Mouse (Mus musculus) myocyte (in vitro differentiated cells): ENCODE measurements around the gene Gpr4.

Source experiments
- E2F4 ChIP-seq: IDR thresholded peaks from one replicate; pipeline ENCODE4 v1.6.1; 2011; ENCODE audit warnings: mild to moderate bottlenecking, control low read depth, moderate library complexity; ENCODE audit not compliant: insufficient read depth
- MAX ChIP-seq: IDR thresholded peaks from one replicate; pipeline ENCODE4 v1.6.1; 2011; ENCODE audit warnings: low read depth, mild to moderate bottlenecking, control low read depth
- POLR2A ChIP-seq: IDR thresholded peaks from one replicate; pipeline ENCODE4 v1.6.1; 2011; ENCODE audit warnings: low read depth, mild to moderate bottlenecking, control low read depth, moderate library complexity; ENCODE audit not compliant: insufficient read length
- REST ChIP-seq: IDR thresholded peaks from one replicate; pipeline ENCODE4 v1.6.1; 2011; ENCODE audit warnings: mild to moderate bottlenecking, control low read depth, moderate library complexity; ENCODE audit not compliant: insufficient read depth, insufficient read length
- USF1 ChIP-seq: IDR thresholded peaks from one replicate; pipeline ENCODE4 v1.6.1; 2011; ENCODE audit warnings: low read depth, mild to moderate bottlenecking, control low read depth, moderate library complexity

DNA sequence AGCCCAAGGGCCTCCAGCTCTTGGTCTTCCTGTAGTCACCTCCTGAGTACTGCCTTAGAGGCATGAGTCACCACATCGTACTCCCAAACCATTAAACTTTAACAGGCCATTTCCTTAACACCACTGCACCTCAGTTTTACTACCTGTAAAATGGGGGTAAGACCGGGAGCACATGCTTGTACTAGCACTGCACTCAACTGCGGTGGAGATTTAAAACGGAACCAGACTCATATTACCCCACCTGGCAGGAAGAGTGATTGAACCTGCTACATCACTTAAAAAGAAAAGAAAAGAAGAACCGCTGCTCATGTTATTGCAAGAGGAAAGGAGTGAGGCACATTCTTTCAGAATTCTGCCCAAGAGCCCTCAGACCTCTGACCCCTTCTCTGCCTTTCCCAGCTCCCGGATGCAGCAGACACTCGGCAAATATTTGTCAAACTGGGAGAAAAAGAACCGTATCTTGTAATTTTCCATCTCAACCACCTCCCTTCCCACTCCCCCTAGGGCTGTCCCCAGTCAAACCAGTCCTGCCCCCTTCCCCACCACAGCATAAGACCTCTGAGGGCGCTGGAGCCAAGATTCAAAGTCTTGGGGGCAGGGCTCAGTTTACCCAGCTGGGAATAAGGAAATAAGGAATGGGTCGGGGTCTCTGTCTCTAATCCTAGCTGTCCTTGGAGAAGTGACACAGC lies 56.8 kb downstream of the Gpr4 start:
- no peak for TF ChIP-seq POLR2A
- TF ChIP-seq MAX = no peak
- no peak for TF ChIP-seq E2F4
- no peak for TF ChIP-seq USF1
- no peak for TF ChIP-seq REST
